Mouse (Mus musculus) olfactory bulb, adult 2 months (tissue): ENCODE measurements around the gene Olfr1412.

ENCODE experiments used
- CTCF ChIP-seq: fragments of 200-500 bp; IDR thresholded peaks from 2 replicates; pipeline ENCODE4 v1.5.1; 2012; ENCODE audit warnings: low read depth, mild to moderate bottlenecking, low read length, moderate library complexity; ENCODE audit not compliant: insufficient read depth
- POLR2A ChIP-seq: fragments of 200-500 bp; IDR thresholded peaks from 2 replicates; pipeline ENCODE4 v1.6.1; 2012; ENCODE audit warnings: mild to moderate bottlenecking, low read depth, low read length, moderate library complexity; ENCODE audit not compliant: insufficient read depth

GRCm38 (mm10) chr1:92632948-92633347 is 47.4 kb downstream of the Olfr1412 start:
- TF ChIP-seq POLR2A (no peak), CTCF (no peak)
